Mouse (Mus musculus) urinary bladder, adult 18-20 months (tissue): ENCODE results near the gene Map3k21.

Experiments used
- DNase-seq, 2 experiments: peaks; one replicate each; pipeline ENCODE4 v3.0.0; 2022; ENCODE audit warnings: low spot score in 2 of 2, mixed read lengths in 2 of 2

Gene Map3k21

GRCm38 (mm10) chr8:125963807-125964211, 53.6 kb downstream of the Map3k21 start:
- no peak for DNase-seq

- DNase-seq, result no peak
Measured at GRCm38 (mm10) chr8:125971336-125971735, 61.1 kb downstream of the Map3k21 start.

- no peak for DNase-seq
Measured at GRCm38 (mm10) chr8:125975981-125976380, 65.7 kb downstream of the Map3k21 start.

- no peak for DNase-seq
Measured at GRCm38 (mm10) chr8:125980826-125981225, 70.6 kb downstream of the Map3k21 start.

- no peak for DNase-seq
Measured at GRCm38 (mm10) chr8:125983515-125983914, 73.3 kb downstream of the Map3k21 start.

GRCm38 (mm10) chr8:125984140-125984539, 73.9 kb downstream of the Map3k21 start:
- no peak for DNase-seq

GRCm38 (mm10) chr8:125985364-125985763, 75.1 kb downstream of the Map3k21 start:
- no peak for DNase-seq

- no peak for DNase-seq
Measured at GRCm38 (mm10) chr8:125986999-125987589, 76.8 kb downstream of the Map3k21 start.

- DNase-seq, result no peak
Measured at GRCm38 (mm10) chr8:125987996-125988395, 77.7 kb downstream of the Map3k21 start.

- no peak for DNase-seq
Measured at GRCm38 (mm10) chr8:125993636-125994035, 83.4 kb downstream of the Map3k21 start.

- peak; percentile 68 to 85 for DNase-seq
Measured at GRCm38 (mm10) chr8:125995101-125995986, 85.1 kb downstream of the Map3k21 start, which contains the start of gene Kcnk1. Kcnk1 (plus strand) TSS chr8:125995170.

- DNase-seq, result peak; percentile 18 to 45
Measured at GRCm38 (mm10) chr8:125996031-125996839, 86.0 kb downstream of the Map3k21 start.

GRCm38 (mm10) chr8:125996980-125997379, 86.7 kb downstream of the Map3k21 start:
- peak in 1 of 2 experiments; percentile 65 for DNase-seq
